Mouse (Mus musculus): Measurements from ENCODE around the gene Ky.

Gene Ky

GRCm38 (mm10) chr9:102505700-102506585 is at the start of gene Ky:
Gene Ky, plus strand, starts transcription at chr9:102505750.
- DNase-seq (ENCODE audit: extremely low read depth, insufficient read length, low spot score): no peak

DNA sequence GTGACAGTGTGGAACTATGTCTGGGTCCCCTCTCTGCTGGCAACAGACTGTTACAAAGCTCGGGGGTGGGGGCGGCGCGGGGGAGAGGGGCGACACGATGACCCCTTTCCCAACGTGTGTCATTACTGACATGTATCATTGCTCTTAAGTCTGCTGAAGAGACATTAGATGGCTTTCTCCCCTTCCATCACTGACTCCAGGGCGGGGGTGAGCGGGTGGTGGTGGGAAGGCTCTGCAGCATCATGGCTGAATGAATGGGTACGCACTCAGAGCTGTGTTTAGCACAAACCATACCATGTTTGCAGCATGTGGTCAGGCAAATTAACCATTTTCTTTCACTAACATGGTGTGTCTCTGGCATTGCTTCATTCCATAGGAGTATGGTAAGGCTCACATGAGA is 43.3 kb upstream of the Ky start:
- DNase-seq (ENCODE audit: extremely low read depth, insufficient read length, low spot score): no peak

DNA sequence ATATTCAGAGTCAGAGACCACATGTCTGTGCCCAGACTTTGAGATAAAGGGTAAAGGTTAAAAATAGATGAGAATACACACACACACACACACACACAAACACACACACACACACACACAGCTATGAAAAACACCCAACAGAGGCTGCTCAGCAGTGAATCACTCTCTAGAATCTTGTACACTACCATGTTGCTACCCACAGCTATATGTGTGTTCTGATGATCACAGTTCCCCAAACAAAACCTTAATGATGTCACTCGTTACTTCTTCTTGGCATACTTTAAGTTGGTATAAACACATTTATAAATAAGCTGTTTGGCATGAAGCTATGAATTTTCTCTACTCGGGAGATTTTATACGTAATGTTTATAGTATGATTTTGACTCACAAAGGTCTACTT is 40.5 kb upstream of the Ky start:
- DNase-seq (ENCODE audit: extremely low read depth, insufficient read length, low spot score): no peak

GRCm38 (mm10) chr9:102465726-102466125 is 39.8 kb upstream of the Ky start:
- DNase-seq (ENCODE audit: extremely low read depth, insufficient read length, low spot score): no peak

GRCm38 (mm10) chr9:102470076-102470819 is 35.3 kb upstream of the Ky start:
- no peak for DNase-seq (ENCODE audit: extremely low read depth, insufficient read length, low spot score)

- DNase-seq (ENCODE audit: extremely low read depth, insufficient read length, low spot score): peak; percentile 47
Measured at GRCm38 (mm10) chr9:102477767-102478450, 27.6 kb upstream of the Ky start.

DNA sequence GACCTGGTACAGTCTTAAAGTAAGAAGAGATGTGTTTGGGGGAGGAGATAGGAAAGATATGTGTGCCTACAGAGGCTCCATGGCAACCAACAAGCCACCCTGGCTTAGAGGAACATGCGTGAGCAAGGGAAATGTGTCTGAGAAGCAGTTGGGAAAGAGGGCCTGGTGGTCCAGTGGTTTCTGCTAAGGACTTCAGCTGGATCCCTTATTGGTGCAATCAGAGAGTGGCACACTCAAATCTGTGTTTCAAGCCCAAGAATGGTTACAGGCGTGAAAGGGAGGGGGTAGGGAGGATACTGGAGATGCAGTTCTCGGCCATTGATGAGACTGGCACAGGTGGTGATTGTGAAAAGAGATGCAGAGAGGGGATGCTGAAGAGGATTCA is 27.1 kb upstream of the Ky start:
- no peak for DNase-seq (ENCODE audit: extremely low read depth, insufficient read length, low spot score)

GRCm38 (mm10) chr9:102479022-102479421 is 26.5 kb upstream of the Ky start:
- DNase-seq (ENCODE audit: extremely low read depth, insufficient read length, low spot score): no peak

DNA sequence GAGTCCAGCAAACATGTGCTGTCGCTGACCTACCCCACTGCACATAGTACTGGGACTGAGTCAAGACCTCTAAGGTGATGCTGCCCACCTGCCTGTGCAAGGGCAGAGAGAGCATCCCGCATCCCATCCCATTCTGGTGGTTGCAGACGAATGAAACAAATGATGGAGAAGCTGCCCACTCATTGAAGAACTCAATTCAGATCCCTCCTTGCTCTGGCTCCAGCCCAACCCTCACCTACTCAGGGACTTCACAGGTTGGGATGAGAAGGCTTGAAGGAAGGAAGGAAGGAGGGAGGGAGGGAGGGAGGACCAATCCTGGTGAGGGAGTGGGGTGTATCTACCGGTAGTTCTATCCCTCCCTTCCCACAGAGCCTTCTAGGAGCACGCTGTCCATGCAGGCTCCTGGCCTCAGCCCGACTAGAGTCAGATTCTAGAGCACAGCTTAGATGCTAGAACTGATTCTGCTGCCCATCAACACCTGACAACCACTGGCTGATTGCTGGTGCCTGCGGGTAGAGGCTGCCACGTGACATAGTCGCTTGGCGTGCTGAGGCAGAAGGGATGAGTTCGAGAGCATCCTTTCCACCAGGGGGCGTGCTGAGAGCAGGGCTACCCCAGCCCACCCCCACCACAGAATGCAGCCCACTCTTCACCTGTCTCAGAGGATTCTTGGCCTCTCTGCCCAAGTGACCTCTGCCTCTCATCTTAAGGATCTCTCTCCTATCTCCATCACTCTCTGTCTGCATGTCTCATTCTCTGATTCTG is 13.3 kb upstream of the Ky start:
- no peak for DNase-seq (ENCODE audit: extremely low read depth, insufficient read length, low spot score)

DNA sequence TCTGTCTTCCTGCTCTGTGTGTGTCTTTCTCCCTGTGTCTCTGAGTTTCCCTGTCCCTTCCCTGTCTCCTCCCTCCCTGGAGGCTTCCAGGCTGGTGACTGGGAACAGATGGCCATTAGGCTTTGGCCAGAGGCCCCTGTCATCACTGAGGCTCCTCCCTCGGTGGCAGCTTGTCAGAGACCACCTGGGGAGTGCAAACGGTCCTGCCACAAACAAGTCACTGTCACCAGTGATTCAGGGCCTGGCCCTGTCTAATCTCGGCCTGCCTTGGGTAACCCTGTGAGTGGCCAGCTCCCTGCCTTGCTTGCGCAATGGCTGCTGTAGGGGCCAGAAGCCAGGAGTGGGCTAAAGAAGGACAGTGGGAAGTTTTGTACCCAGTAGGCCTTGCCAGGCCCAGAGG is 12.5 kb upstream of the Ky start:
- DNase-seq (ENCODE audit: extremely low read depth, insufficient read length, low spot score): no peak

GRCm38 (mm10) chr9:102493916-102494315 is 11.6 kb upstream of the Ky start:
- DNase-seq (ENCODE audit: extremely low read depth, insufficient read length, low spot score): no peak

DNA sequence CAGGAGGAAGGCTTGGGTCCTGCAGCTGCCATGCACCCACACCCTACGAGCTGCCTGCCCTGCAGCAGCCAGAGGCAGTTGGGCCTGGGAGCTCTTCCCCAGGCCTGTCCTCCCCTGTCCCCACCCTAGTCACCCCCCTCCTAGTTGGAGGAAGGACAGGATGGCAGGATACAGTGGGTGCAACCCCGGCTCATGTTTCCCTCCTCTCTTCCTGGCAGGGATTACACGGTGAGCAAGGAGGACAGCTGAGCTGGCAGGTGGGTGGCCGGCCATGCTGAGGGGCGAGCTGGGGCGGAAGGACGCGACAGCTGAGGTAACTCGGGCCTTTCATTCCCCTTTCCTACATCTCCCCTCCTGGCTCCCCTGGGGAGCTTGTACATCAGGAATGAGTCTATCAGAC is 11.1 kb upstream of the Ky start:
- DNase-seq (ENCODE audit: extremely low read depth, insufficient read length, low spot score): no peak

GRCm38 (mm10) chr9:102495266-102495665 is 10.3 kb upstream of the Ky start:
- no peak for DNase-seq (ENCODE audit: extremely low read depth, insufficient read length, low spot score)

- no peak for DNase-seq (ENCODE audit: extremely low read depth, insufficient read length, low spot score)
Measured at GRCm38 (mm10) chr9:102496481-102497041, 9.0 kb upstream of the Ky start.

- DNase-seq (ENCODE audit: extremely low read depth, insufficient read length, low spot score): no peak
Measured at GRCm38 (mm10) chr9:102497089-102497690, 8.4 kb upstream of the Ky start.

DNA sequence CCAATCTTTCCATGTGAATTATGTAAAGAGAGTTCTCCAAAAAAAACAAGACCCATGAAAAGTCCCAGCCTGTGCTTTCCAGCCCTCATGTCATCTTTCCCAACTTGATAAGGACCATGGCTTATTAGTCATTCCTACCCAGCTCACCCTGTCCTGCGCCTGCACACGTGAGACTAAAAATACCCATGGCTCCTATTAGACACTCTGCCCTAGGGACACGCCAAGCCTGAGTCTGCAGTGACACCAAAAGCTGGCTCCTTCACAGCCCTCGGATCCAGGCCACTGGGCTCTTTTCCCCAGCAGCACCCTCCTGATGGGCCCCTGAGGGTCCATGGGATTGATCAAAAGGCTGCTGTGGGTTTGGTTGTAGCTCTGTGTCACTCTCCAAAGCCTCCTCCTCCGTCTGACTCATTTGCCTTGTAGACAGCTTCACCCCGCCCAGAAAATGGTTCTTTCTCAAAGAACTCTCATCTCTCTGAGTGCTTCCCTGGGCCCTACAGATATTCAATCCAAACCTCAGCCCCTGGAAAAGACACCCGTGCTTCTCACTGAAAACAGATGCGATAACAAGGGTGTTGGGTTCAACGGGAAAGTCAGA is 7.6 kb upstream of the Ky start:
- no peak for DNase-seq (ENCODE audit: extremely low read depth, insufficient read length, low spot score)

DNA sequence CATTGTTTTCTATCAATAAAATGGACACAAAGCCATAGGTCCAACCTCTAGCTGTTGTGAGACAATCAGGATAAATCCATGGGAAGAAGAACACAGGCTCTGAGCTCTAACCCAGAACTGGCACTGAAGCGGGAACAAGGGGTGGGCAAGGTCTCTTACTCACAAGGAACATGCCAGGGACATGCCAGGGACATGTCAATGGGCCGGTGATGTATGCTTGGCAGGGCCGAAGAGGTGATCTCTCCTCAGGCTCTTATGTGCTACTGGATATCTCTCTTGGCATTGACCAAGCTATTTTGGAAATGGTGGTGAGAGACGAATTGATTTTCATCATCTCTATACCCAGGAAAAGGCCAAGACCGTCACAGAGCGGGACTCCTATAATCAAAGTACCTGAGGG is 6.8 kb upstream of the Ky start:
- no peak for DNase-seq (ENCODE audit: extremely low read depth, insufficient read length, low spot score)

DNA sequence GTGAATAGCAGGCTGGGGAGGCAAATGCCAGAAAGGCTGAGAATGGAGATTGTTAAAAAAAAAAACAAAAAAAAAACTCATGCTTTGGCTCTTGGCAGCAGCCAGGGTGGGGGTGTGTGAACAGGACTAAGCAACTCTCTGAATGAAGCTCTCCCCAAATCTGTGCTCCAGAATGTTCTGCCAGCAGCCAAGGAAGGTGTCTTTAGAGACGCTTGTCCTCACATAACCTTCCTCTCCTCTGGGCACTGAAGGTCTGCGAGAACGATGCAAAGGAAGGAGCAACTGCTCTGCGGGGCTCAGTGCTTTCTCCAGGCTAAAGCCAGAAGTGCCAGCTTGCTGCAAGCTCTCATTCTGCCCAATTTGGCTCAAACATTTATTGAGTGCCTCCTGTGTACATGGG is 6.3 kb upstream of the Ky start:
- DNase-seq (ENCODE audit: extremely low read depth, insufficient read length, low spot score): no peak

DNA sequence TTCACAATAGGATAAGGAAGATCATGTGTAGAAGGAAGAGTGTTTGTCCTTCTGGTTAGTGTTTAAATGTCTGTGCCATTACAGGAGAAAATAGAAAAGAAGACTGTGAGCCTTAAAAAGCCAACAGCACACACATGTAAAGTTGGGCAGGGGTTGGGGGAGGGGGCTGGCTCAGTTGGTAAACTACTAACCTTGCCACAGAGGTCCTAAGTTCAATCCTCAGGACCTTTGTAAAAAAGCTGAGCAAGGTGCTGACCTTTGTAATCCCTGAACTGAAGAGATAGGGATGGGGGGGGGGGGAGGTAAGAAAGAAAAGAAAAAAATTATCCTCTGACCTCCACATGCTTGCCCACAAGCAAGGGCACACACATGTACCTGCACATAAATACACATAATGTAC is 5.8 kb upstream of the Ky start:
- DNase-seq (ENCODE audit: extremely low read depth, insufficient read length, low spot score): no peak

DNA sequence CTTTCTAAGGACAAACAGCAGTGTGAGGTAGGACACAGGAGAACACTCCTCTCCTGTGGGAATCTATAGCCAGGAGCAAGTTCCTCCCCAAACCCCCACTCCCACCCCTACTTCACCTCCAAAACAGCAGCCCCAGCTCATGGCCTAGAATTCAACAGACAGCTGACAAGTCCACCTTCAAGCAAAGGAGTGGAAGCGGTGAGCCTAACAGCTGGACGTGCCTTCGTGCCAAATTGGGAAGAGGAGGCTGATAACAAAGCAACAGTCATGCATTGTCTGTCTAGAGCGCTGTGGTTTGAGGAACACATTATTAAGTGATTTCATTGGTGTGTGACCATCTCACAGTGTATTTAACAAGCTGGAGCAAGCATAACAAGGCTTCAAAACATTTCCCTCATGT is 4.4 kb upstream of the Ky start:
- DNase-seq (ENCODE audit: extremely low read depth, insufficient read length, low spot score): no peak
